ENCODE assay signal across 10 mouse cellular contexts in the genomic region with DNA sequence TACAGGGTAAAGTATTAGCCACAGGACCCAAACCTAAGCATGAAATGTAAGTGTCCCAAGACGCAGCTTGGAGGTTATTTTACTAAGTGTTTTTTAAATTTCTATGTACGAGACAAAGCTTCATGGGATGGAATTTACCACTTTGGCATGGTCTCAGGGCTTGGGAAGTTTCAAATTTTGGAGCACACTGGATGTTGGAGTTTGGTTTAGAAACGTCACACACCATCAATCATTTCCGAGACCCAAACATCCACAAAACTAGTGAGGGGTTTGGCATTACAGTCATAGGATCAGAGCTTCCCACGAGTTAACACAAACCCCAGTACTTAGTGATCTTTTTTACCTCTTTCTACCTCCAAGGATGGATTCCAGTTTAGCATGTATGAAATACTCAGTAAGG. TPM values are rescaled to one million over a fixed set of nuclear protein-coding genes. Genes with fewer than 3 reads are reported as not detected.
DNase-seq lines count a peak whose midpoint lies in the region; ATAC-seq and TF ChIP-seq lines count a peak whose summit lies in the region.
"Had no signal": no experiment of that assay in that cellular context is flagged by ENCODE, and none has a peak within 500 bp of the region (broad histone marks: within the 10 kb centered on the region; RNA-seq: fewer than 3 reads in every experiment).

No protein-coding gene starts in this region.

- H3K27me3 ChIP-seq in heart, embryonic 10.5 days (ENCODE audit: insufficient read depth, poor library complexity, severe bottlenecking), result no peaks in the 10 kb centered on the region
- H3K27me3 ChIP-seq in liver, embryonic 11.5 days (replicated peaks; ENCODE audit: control insufficient read depth, insufficient read depth, low read length), result no peaks in the 10 kb centered on the region
- no peaks in the 10 kb centered on the region for H3K27me3 ChIP-seq in intestine, embryonic 16.5 days (replicated peaks; ENCODE audit: control insufficient read depth, insufficient read depth, low read length)
- H3K27me3 ChIP-seq in myocyte (ENCODE audit: control insufficient read depth, insufficient read depth, insufficient read length), result no peaks in the 10 kb centered on the region
- no peaks in the 10 kb centered on the region for H3K27me3 ChIP-seq in midbrain, embryonic 14.5 days (ENCODE audit: control insufficient read depth, insufficient read depth, low read length)

- H3K36me3 ChIP-seq in heart, embryonic 10.5 days, result no peaks in the 10 kb centered on the region
- H3K36me3 ChIP-seq in liver, embryonic 11.5 days (ENCODE audit: control insufficient read depth, insufficient read depth, low read length), result no peaks in the 10 kb centered on the region
- no peaks in the 10 kb centered on the region for H3K36me3 ChIP-seq in intestine, embryonic 16.5 days (ENCODE audit: control insufficient read depth, insufficient read depth, low read length)
- no peaks in the 10 kb centered on the region for H3K36me3 ChIP-seq in myocyte (ENCODE audit: control insufficient read depth, insufficient read depth)
- H3K36me3 ChIP-seq in midbrain, embryonic 14.5 days (ENCODE audit: control insufficient read depth, insufficient read depth, low read length), result no peaks in the 10 kb centered on the region

- no peak overlapping the region for H3K9ac ChIP-seq in liver, embryonic 11.5 days (ENCODE audit: low read depth, low read length)
- H3K9ac ChIP-seq in intestine, embryonic 16.5 days (ENCODE audit: low read depth, low read length), result no peak overlapping the region
- H3K9ac ChIP-seq in midbrain, embryonic 14.5 days (replicated peaks; ENCODE audit: low read length), result no peak overlapping the region
- H3K9ac ChIP-seq: hindbrain, embryonic 14.5 days had no signal

- DNase-seq in heart, embryonic 10.5 days (ENCODE audit: low spot score), result no peak
- no peak for DNase-seq in heart, adult 11 months
- DNase-seq in liver, embryonic 11.5 days (ENCODE audit: low spot score), result no peak
- no peak for DNase-seq in liver
- DNase-seq in midbrain, embryonic 14.5 days, result no peak
- no peak for DNase-seq in layer of hippocampus, postnatal 25 days (ENCODE audit: extremely low spot score in 1 of 2, low spot score in 1 of 2)
- DNase-seq: thymus, postnatal 36 days had no signal

- WGBS in heart, embryonic 10.5 days, result 56% methylated on average over 5 of the region's 5 CpGs
- WGBS in liver, embryonic 11.5 days, result 56% methylated on average over 5 of the region's 5 CpGs
- WGBS in intestine, embryonic 16.5 days, result 59% methylated on average over 5 of the region's 5 CpGs
- WGBS in midbrain, embryonic 14.5 days, result 93% methylated on average over 5 of the region's 5 CpGs

- H3K4me2 ChIP-seq in liver, embryonic 11.5 days, result peak overlapping the region; percentile 74
- no peak overlapping the region for H3K4me2 ChIP-seq in intestine, embryonic 16.5 days (ENCODE audit: low read depth, low read length)
- H3K4me2 ChIP-seq in myocyte (ENCODE audit: low read depth), result peak overlapping the region; percentile 76
- no peak overlapping the region for H3K4me2 ChIP-seq in midbrain, embryonic 14.5 days (ENCODE audit: low read length)

- peak overlapping the region; percentile 98 for H3K27ac ChIP-seq in heart, embryonic 10.5 days
- peak overlapping the region; percentile 74; the same call in 1 of the 2 replicates for H3K27ac ChIP-seq in liver, embryonic 11.5 days (ENCODE audit: low read depth, low read length)
- H3K27ac ChIP-seq in intestine, embryonic 16.5 days (ENCODE audit: low read length), result peak overlapping the region; percentile 76
- no peak overlapping the region for H3K27ac ChIP-seq in midbrain, embryonic 14.5 days (replicated peaks; ENCODE audit: low read depth, low read length)
- H3K27ac ChIP-seq: hindbrain, embryonic 14.5 days had no signal

- ATAC-seq in liver, embryonic 11.5 days (replicated peaks; ENCODE audit: low FRiP score), result no peak
- ATAC-seq in intestine, embryonic 16.5 days, result no peak
- no peak for ATAC-seq in midbrain, embryonic 14.5 days (ENCODE audit: low FRiP score, low TSS enrichment)

- TF ChIP-seq POLR2A in myocyte (IDR thresholded peaks at IDR 0.05; ENCODE audit: insufficient read length, low read depth), result no peak

- H3K4me1 ChIP-seq in heart, embryonic 10.5 days, result peaks cover 79% of the 10 kb centered on the region
- H3K4me1 ChIP-seq in liver, embryonic 11.5 days (replicated peaks; ENCODE audit: control insufficient read depth, insufficient read depth, low read length), result peaks cover 77% of the 10 kb centered on the region
- peaks cover 31% of the 10 kb centered on the region for H3K4me1 ChIP-seq in intestine, embryonic 16.5 days (ENCODE audit: control insufficient read depth, insufficient read depth, low read length)
- H3K4me1 ChIP-seq in midbrain, embryonic 14.5 days (ENCODE audit: control insufficient read depth, insufficient read depth, low read length), result 0 out of 2 replicates have a peak, but pooled peaks cover 7% of the 10 kb centered on the region

- no peaks in the 10 kb centered on the region for H3K9me3 ChIP-seq in heart, embryonic 10.5 days
- no peaks in the 10 kb centered on the region for H3K9me3 ChIP-seq in liver, embryonic 11.5 days (ENCODE audit: control insufficient read depth, low read length)
- H3K9me3 ChIP-seq in intestine, embryonic 16.5 days (ENCODE audit: control insufficient read depth, low read length), result no peaks in the 10 kb centered on the region
- no peaks in the 10 kb centered on the region for H3K9me3 ChIP-seq in midbrain, embryonic 14.5 days (ENCODE audit: control insufficient read depth, low read length)

- no peak overlapping the region for H3ac ChIP-seq in myocyte (ENCODE audit: control insufficient read depth, insufficient read length)

- no peak overlapping the region for H3K4me3 ChIP-seq in heart, embryonic 10.5 days
- no peak overlapping the region for H3K4me3 ChIP-seq in liver, embryonic 11.5 days (ENCODE audit: low read depth, low read length)
- H3K4me3 ChIP-seq in intestine, embryonic 16.5 days (ENCODE audit: low read length), result no peak overlapping the region
- H3K4me3 ChIP-seq in myocyte, result no peak overlapping the region
- H3K4me3 ChIP-seq in midbrain, embryonic 14.5 days (replicated peaks; ENCODE audit: low read depth, low read length), result no peak overlapping the region

- no peaks in the 10 kb centered on the region for H3K79me2 ChIP-seq in myocyte (ENCODE audit: control insufficient read depth, insufficient read depth)

TF ChIP-seq in myocyte, 11 proteins besides CTCF, POLR2A, EP300 and RAD21:
- TF ChIP-seq USF1 (IDR thresholded peaks at IDR 0.05; ENCODE audit: low read depth), result no peak
- no peak for TF ChIP-seq CEBPB (IDR thresholded peaks at IDR 0.05; ENCODE audit: insufficient read depth, poor library complexity, severe bottlenecking)
- TF ChIP-seq TCF3 (IDR thresholded peaks at IDR 0.05; ENCODE audit: insufficient read length, low read depth), result no peak
- TF ChIP-seq TCF12 (IDR thresholded peaks at IDR 0.05; ENCODE audit: insufficient read depth, poor library complexity, severe bottlenecking), result no peak
- no peak for TF ChIP-seq SRF (IDR thresholded peaks at IDR 0.05; ENCODE audit: control insufficient read depth, insufficient read length, low read depth)
- no peak for TF ChIP-seq POLR2AphosphoS2 (IDR thresholded peaks at IDR 0.05; ENCODE audit: insufficient read length, low read depth)
- TF ChIP-seq E2F4 (IDR thresholded peaks at IDR 0.05; ENCODE audit: insufficient read depth), result no peak
- no peak for TF ChIP-seq MAX (IDR thresholded peaks at IDR 0.05; ENCODE audit: low read depth)
- TF ChIP-seq REST (IDR thresholded peaks at IDR 0.05; ENCODE audit: insufficient read depth, insufficient read length), result no peak
TF ChIP-seq in myocyte: peak in this region for 0.

RNA-seq across cellular contexts. Expression of a gene that starts 28.6 kb away (rescaled TPM):
- 94.9 and 96.4 TPM in 2 replicates for polyA plus RNA-seq in heart, embryonic 10.5 days (2016; fragmentation: Nextera tagmentation; extraction: Ambion mirVana)
- 122 and 151 TPM in 2 replicates for polyA plus RNA-seq in liver, embryonic 11.5 days (2014; fragmentation: Nextera tagmentation; extraction: Ambion mirVana)
- 38.1 and 40.4 TPM in 2 replicates for polyA plus RNA-seq in intestine, embryonic 16.5 days (2015; fragmentation: Nextera tagmentation; extraction: Ambion mirVana)
- 3.8 TPM for polyA plus RNA-seq in myocyte (2012; fragmentation: generic; extraction: Trizol)
- polyA plus RNA-seq in midbrain, embryonic 14.5 days (2014; fragmentation: Nextera tagmentation; extraction: Ambion mirVana), result 7.1 and 16.3 TPM in 2 replicates
- 1 to 10 TPM; 1.1 to 2.6 TPM for total RNA-seq in layer of hippocampus, postnatal 25 days (2021)

Comparison
In these comparisons a context has a peak if more than half of its experiments do, and no peak if none do; other contexts are left out.
1. H3K4me2 ChIP-seq: peak in liver, embryonic 11.5 days (single experiment) and myocyte (single experiment); none in intestine, embryonic 16.5 days (single experiment) and midbrain, embryonic 14.5 days (single experiment).